ENCODE assay signal across 10 mouse cellular contexts in the genomic region with DNA sequence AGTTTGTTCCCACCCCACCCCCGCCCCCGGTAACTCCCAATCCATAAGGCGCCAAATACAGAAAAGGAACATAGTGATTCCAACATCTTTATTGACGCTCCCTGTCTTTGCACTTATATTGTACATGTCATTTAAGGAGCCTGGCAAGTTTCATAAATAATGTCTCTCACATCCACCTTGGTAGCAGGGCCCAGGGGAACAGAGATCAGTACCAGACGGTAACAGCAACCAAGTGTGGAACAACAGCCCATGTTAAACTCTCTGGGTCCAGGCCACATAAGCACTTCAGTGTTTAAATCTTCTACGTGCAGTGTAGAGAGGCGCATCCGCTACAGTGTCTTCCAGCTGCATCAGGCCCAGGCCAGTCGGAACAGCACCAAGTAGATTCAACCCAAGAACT. TPM values are rescaled to one million over a fixed set of nuclear protein-coding genes. Genes with fewer than 3 reads are reported as not detected.
DNase-seq lines count a peak whose midpoint lies in the region; ATAC-seq and TF ChIP-seq lines count a peak whose summit lies in the region.
"Had no signal": no experiment of that assay in that cellular context is flagged by ENCODE, and none has a peak within 500 bp of the region (broad histone marks: within the 10 kb centered on the region; RNA-seq: fewer than 3 reads in every experiment).

No protein-coding gene starts in this region.

- H3K4me3 ChIP-seq in heart, adult 2 months = no peak overlapping the region
- H3K4me3 ChIP-seq in kidney, postnatal 0 days (replicated peaks; ENCODE audit: low read depth, low read length) = no peak overlapping the region
- no peak overlapping the region for H3K4me3 ChIP-seq in embryonic facial prominence, embryonic 12.5 days
- H3K4me3 ChIP-seq in limb, embryonic 14.5 days (replicated peaks; ENCODE audit: low read length) = no peak overlapping the region
- H3K4me3 ChIP-seq: intestine, embryonic 15.5 days had no signal

- TF ChIP-seq EP300 in heart, adult 2 months (IDR thresholded peaks at IDR 0.05; ENCODE audit: insufficient read depth, low read depth, low read length) = no peak

- intact Hi-C loops in heart, adult 2 months (cut with DNase I) = no loop called here
- intact Hi-C loops in heart, postnatal 36 days (cut with DNase I) = loop anchor here (2.0 kb wide), 1 partner anchor 59 kb away; a partner anchor contains a TSS

- TF ChIP-seq CTCF in heart, adult 2 months (IDR thresholded peaks at IDR 0.05) = no peak
- TF ChIP-seq CTCF in kidney, postnatal 0 days (IDR thresholded peaks at IDR 0.05; ENCODE audit: low read depth) = no peak

- no peaks in the 10 kb centered on the region for H3K79me2 ChIP-seq in heart, adult 2 months (replicated peaks; ENCODE audit: control insufficient read depth, insufficient read depth, low read length)

- H3K4me2 ChIP-seq in kidney, postnatal 0 days (ENCODE audit: low read length) = no peak overlapping the region
- H3K4me2 ChIP-seq in embryonic facial prominence, embryonic 12.5 days (replicated peaks) = no peak overlapping the region
- H3K4me2 ChIP-seq in limb, embryonic 14.5 days (replicated peaks; ENCODE audit: low read depth, low read length, severe bottlenecking) = no peak overlapping the region
- H3K4me2 ChIP-seq: intestine, embryonic 15.5 days had no signal

- no peak for TF ChIP-seq POLR2A in heart, adult 2 months (IDR thresholded peaks at IDR 0.05; ENCODE audit: insufficient read depth, low read depth, low read length)
- TF ChIP-seq POLR2A in limb, embryonic 14.5 days (IDR thresholded peaks at IDR 0.05; ENCODE audit: borderline replicate concordance, extremely low read depth, insufficient read depth, insufficient read length) = no peak

- H3K4me1 ChIP-seq in heart, adult 2 months (ENCODE audit: control insufficient read depth, insufficient read depth, low read length) = peaks cover 12% of the 10 kb centered on the region
- H3K4me1 ChIP-seq in kidney, postnatal 0 days (replicated peaks; ENCODE audit: insufficient read depth, low read length) = peaks cover 17% of the 10 kb centered on the region; the same call in 1 of the 2 replicates
- H3K4me1 ChIP-seq in embryonic facial prominence, embryonic 12.5 days = peaks cover 37% of the 10 kb centered on the region
- peaks cover 51% of the 10 kb centered on the region for H3K4me1 ChIP-seq in limb, embryonic 14.5 days (ENCODE audit: control insufficient read depth, insufficient read depth, low read length)
- H3K4me1 ChIP-seq: intestine, embryonic 15.5 days had no signal

- 85% methylated on average over 9 of the region's 9 CpGs for WGBS in heart, adult 2 months
- WGBS in kidney, postnatal 0 days = 63% methylated on average over 9 of the region's 9 CpGs
- 56% methylated on average over 9 of the region's 9 CpGs for WGBS in embryonic facial prominence, embryonic 12.5 days
- WGBS in limb, embryonic 14.5 days = 55% methylated on average over 9 of the region's 9 CpGs

- ATAC-seq in kidney, postnatal 0 days (replicated peaks; ENCODE audit: low FRiP score, low read depth) = no peak
- ATAC-seq in embryonic facial prominence, embryonic 12.5 days (ENCODE audit: insufficient number of reproducible peaks, insufficient read depth, low FRiP score, low TSS enrichment) = no peak
- peak; percentile 32 for ATAC-seq in limb, embryonic 14.5 days (ENCODE audit: low FRiP score, low read depth)

- H3K27ac ChIP-seq in heart, adult 2 months = peak overlapping the region; percentile 76
- peak overlapping the region; percentile 37; the same call in 1 of the 2 replicates for H3K27ac ChIP-seq in kidney, postnatal 0 days
- H3K27ac ChIP-seq in embryonic facial prominence, embryonic 12.5 days = peak overlapping the region; percentile 71
- peak overlapping the region; percentile 70 for H3K27ac ChIP-seq in limb, embryonic 14.5 days (replicated peaks; ENCODE audit: low read depth, low read length)
- H3K27ac ChIP-seq: intestine, embryonic 15.5 days had no signal

- no peaks in the 10 kb centered on the region; the same call in 1 of the 2 replicates for H3K36me3 ChIP-seq in heart, adult 2 months (ENCODE audit: control insufficient read depth, insufficient read depth, low read length)
- H3K36me3 ChIP-seq in kidney, postnatal 0 days (ENCODE audit: insufficient read depth, low read length) = peaks cover 13% of the 10 kb centered on the region
- peaks cover 41% of the 10 kb centered on the region for H3K36me3 ChIP-seq in embryonic facial prominence, embryonic 12.5 days
- peaks cover 24% of the 10 kb centered on the region for H3K36me3 ChIP-seq in limb, embryonic 14.5 days (ENCODE audit: control insufficient read depth, insufficient read depth, low read length)

- no peak overlapping the region for H3K9ac ChIP-seq in heart, adult 2 months (ENCODE audit: low read depth, low read length)
- no peak overlapping the region for H3K9ac ChIP-seq in kidney, postnatal 0 days (ENCODE audit: low read depth, low read length)
- no peak overlapping the region for H3K9ac ChIP-seq in embryonic facial prominence, embryonic 12.5 days
- no peak overlapping the region for H3K9ac ChIP-seq in limb, embryonic 14.5 days (ENCODE audit: low read depth, low read length, severe bottlenecking)
- H3K9ac ChIP-seq: intestine, embryonic 15.5 days had no signal

- no peaks in the 10 kb centered on the region for H3K27me3 ChIP-seq in heart, adult 2 months (ENCODE audit: control insufficient read depth, insufficient read depth, low read length)
- no peaks in the 10 kb centered on the region for H3K27me3 ChIP-seq in kidney, postnatal 0 days (ENCODE audit: insufficient read depth, low read length)
- H3K27me3 ChIP-seq in embryonic facial prominence, embryonic 12.5 days = no peaks in the 10 kb centered on the region
- H3K27me3 ChIP-seq in limb, embryonic 14.5 days (ENCODE audit: control insufficient read depth, insufficient read depth, low read length) = no peaks in the 10 kb centered on the region
- H3K27me3 ChIP-seq: intestine, embryonic 15.5 days had no signal

- H3K9me3 ChIP-seq in kidney, postnatal 0 days (replicated peaks; ENCODE audit: low read length) = no peaks in the 10 kb centered on the region
- no peaks in the 10 kb centered on the region for H3K9me3 ChIP-seq in embryonic facial prominence, embryonic 12.5 days
- no peaks in the 10 kb centered on the region for H3K9me3 ChIP-seq in limb, embryonic 14.5 days (ENCODE audit: control insufficient read depth, low read length)
- H3K9me3 ChIP-seq: intestine, embryonic 15.5 days had no signal

- no peak for DNase-seq in heart, adult 2 months
- no peak for DNase-seq in heart, postnatal 36 days
- no peak for DNase-seq in kidney, postnatal 0 days (ENCODE audit: low spot score)
- no peak for DNase-seq in kidney, postnatal 4 days
- DNase-seq in limb, embryonic 14.5 days (ENCODE audit: low spot score) = peak; percentile 35
- DNase-seq in lung, postnatal 4 days = no peak
- DNase-seq: gastrocnemius, postnatal 36 days; thymus, postnatal 14 days had no signal

RNA-seq across cellular contexts. Expression of a gene that starts 59.7 kb away (rescaled TPM):
- 10 to 100 TPM; 43.3 to 43.5 TPM for total RNA-seq in heart, adult 2 months (2021)
- polyA plus RNA-seq in heart, adult 2 months (2012; rRNA removed) = 37.2 and 39.3 TPM in 2 replicates
- 10 to 100 TPM; 53.7 to 67.6 TPM for total RNA-seq in heart, postnatal 36 days (2021)
- polyA plus RNA-seq in kidney, postnatal 0 days (2015; fragmentation: Nextera tagmentation; extraction: Ambion mirVana) = 2.3 and 2.4 TPM in 2 replicates
- 22.1 and 23.5 TPM in 2 replicates for polyA plus RNA-seq in embryonic facial prominence, embryonic 12.5 days (2016; fragmentation: Nextera tagmentation; extraction: Ambion mirVana)
- polyA plus RNA-seq in limb, embryonic 14.5 days (2012; rRNA removed) = 22.7 and 23.6 TPM in 2 replicates
- polyA plus RNA-seq in limb, embryonic 14.5 days (2014; fragmentation: Nextera tagmentation; extraction: Ambion mirVana) = 25.6 and 30.0 TPM in 2 replicates
